In genomic region chr5:124809708-124810366, GRCm38 (mm10) we compare ENCODE assay signal across 10 mouse cellular contexts. TPM values are rescaled to one million over a fixed set of nuclear protein-coding genes. Genes with fewer than 3 reads are reported as not detected.
DNase-seq lines count a peak whose midpoint lies in the region; ATAC-seq lines count a peak whose summit lies in the region.
"Had no signal": no experiment of that assay in that cellular context is flagged by ENCODE, and none has a peak within 500 bp of the region (broad histone marks: within the 10 kb centered on the region; RNA-seq: fewer than 3 reads in every experiment).

No protein-coding gene starts in this region.

- 82% methylated on average over 4 of the region's 4 CpGs for WGBS in forebrain, embryonic 14.5 days

- H3K27me3 ChIP-seq in forebrain, embryonic 14.5 days (replicated peaks; ENCODE audit: control insufficient read depth, insufficient read depth, low read length): no peaks in the 10 kb centered on the region

- no peak overlapping the region for H3K27ac ChIP-seq in forebrain, embryonic 14.5 days (ENCODE audit: low read depth, low read length)
- H3K27ac ChIP-seq: midbrain, embryonic 10.5 days had no signal

- no peak overlapping the region for H3K4me2 ChIP-seq in forebrain, embryonic 14.5 days (ENCODE audit: low read length)

- H3K4me1 ChIP-seq in forebrain, embryonic 14.5 days (ENCODE audit: control insufficient read depth, insufficient read depth, low read length): no peaks in the 10 kb centered on the region
- H3K4me1 ChIP-seq: midbrain, embryonic 10.5 days had no signal

- peak; percentile 9 for DNase-seq in adrenal gland, adult 8-10 months
- no peak for DNase-seq in adrenal gland, postnatal 4 days (ENCODE audit: low spot score in 2 of 2)
- peak; percentile 87 for DNase-seq in 3T3-L1 (ENCODE audit: low read depth, low spot score)
- DNase-seq in cerebellum, postnatal 36 days: peak; percentile 21 to 56
- peak; percentile 21 to 73 for DNase-seq in left cerebral cortex, adult 8-10 months (ENCODE audit: low spot score in 2 of 2)
- DNase-seq in urinary bladder, adult 18-20 months (ENCODE audit: low spot score in 2 of 2): no peak
- DNase-seq in forebrain, embryonic 14.5 days (ENCODE audit: low spot score): no peak
- no peak for DNase-seq in kidney, adult 18-20 months

- H3K9me3 ChIP-seq in forebrain, embryonic 14.5 days (replicated peaks; ENCODE audit: control insufficient read depth, low read length): no peaks in the 10 kb centered on the region

- H3K4me3 ChIP-seq in forebrain, embryonic 14.5 days (ENCODE audit: low read depth, low read length): no peak overlapping the region
- H3K4me3 ChIP-seq: midbrain, embryonic 10.5 days had no signal

- ATAC-seq in forebrain, embryonic 14.5 days: no peak
- ATAC-seq: hindbrain, embryonic 16.5 days had no signal

- no peaks in the 10 kb centered on the region for H3K36me3 ChIP-seq in forebrain, embryonic 14.5 days (ENCODE audit: control insufficient read depth, insufficient read depth, low read length)
- H3K36me3 ChIP-seq: midbrain, embryonic 10.5 days had no signal

- H3K9ac ChIP-seq in forebrain, embryonic 14.5 days (ENCODE audit: low read length): no peak overlapping the region

RNA-seq across cellular contexts. Expression of gene Ccdc92, which starts 52.4 kb away (rescaled TPM):
- 10 to 100 TPM in 3 of 4 experiments, 1 to 10 TPM in 1; 9.3 to 14.1 (median 11.8) TPM for total RNA-seq in adrenal gland, adult 8-10 months (2022)
- total RNA-seq in adrenal gland, postnatal 4 days (2021): 1 to 10 TPM; 5.6 to 7.6 TPM
- 10 to 100 TPM; 75.0 to 79.1 (median 78.1) TPM for total RNA-seq in left cerebral cortex, adult 8-10 months (2022)
- 23.6 and 31.3 TPM in 2 replicates for polyA plus RNA-seq in forebrain, embryonic 14.5 days (2014; fragmentation: Nextera tagmentation; extraction: Ambion mirVana)

RNA-seq across cellular contexts. Expression of gene Zfp664, which starts 52.7 kb away (rescaled TPM):
- 10 to 100 TPM; 48.3 to 63.9 (median 55.9) TPM for total RNA-seq in adrenal gland, adult 8-10 months (2022)
- total RNA-seq in adrenal gland, postnatal 4 days (2021): 10 to 100 TPM; 52.5 to 64.6 TPM
- total RNA-seq in left cerebral cortex, adult 8-10 months (2022): 10 to 100 TPM; 62.0 to 71.7 (median 64.9) TPM
- 94.6 and 105 TPM in 2 replicates for polyA plus RNA-seq in forebrain, embryonic 14.5 days (2014; fragmentation: Nextera tagmentation; extraction: Ambion mirVana)

Comparison
In these comparisons a context has a peak if more than half of its experiments do, and no peak if none do; other contexts are left out.
1. DNase-seq: peak in adrenal gland, adult 8-10 months (single experiment), 3T3-L1 (single experiment), cerebellum, postnatal 36 days (2 of 2) and left cerebral cortex, adult 8-10 months (2 of 2); none in adrenal gland, postnatal 4 days (0 of 2), urinary bladder, adult 18-20 months (0 of 2), forebrain, embryonic 14.5 days (single experiment) and kidney, adult 18-20 months (single experiment).
2. RNA of gene Ccdc92, which starts 52.4 kb away (total RNA-seq): 75.0 to 79.1 TPM in left cerebral cortex, adult 8-10 months; 9.3 to 14.1 TPM in adrenal gland, adult 8-10 months and 5.6 to 7.6 TPM in adrenal gland, postnatal 4 days; every median in the first group is over 4 times any median in the second.